Mouse (Mus musculus): ENCODE data around the gene Syde2. TPM values are rescaled to one million over a fixed set of nuclear protein-coding genes. Genes with fewer than 3 reads are reported as not detected.
"Not testable (repeated sequence)": the region's sequence is repeated elsewhere in the genome, so short reads cannot be mapped to it uniquely, and the experiment has no call there.

The Syde2 gene
- polyA plus RNA-seq, 1 experiment = 23.0 TPM

DNA sequence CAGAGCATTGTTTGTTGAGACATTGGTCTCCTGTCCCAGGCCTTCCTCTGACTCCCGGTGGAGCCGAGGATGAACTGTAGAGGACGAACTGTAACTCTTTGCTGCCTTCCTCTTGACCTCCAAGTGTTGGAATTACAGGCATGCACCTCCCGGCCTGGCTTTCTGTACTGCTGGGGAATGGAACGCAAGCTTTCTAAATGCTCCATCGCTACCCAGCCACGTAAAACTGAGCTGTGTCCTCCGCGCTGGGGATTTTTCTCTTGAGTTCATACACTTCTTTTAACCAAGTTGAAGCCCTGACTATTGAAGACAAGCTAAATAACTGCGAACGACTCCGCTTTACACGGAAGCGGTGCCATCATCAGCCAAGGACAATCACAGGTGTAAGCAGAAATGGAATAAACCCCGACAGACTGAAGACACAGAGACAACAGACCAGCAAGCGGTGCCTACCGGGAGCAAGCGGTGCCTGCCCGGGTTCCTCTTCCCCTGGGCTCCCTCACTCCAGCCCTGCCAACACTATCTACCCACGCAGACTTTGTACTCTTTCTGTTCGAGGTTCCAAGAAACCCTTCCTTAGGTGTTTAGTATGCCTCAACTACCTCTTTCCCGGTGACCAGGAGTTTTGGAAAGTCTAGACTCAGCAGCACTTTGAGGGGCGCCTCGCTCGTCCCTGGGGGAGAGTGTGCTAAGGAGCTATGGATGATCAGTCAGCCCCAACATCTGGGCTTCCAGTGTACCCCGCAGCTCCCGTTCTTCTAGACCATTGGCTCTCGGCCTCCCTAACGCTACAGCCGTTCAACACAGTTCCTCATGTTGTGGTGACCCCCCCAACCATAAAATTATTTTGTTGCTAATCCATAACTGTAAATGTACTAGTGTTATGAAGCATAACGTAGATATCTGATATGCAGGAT, 24.3 kb upstream of the Syde2 start:
- H3K9ac ChIP-seq (ENCODE audit: low read depth, poor library complexity, severe bottlenecking) = peak overlapping the region; percentile 23; the same call in 1 of the 2 replicates
- TF ChIP-seq EP300 (IDR thresholded peaks at IDR 0.05; ENCODE audit: insufficient read depth, low read depth, low read length) (peak; percentile 43; the same call in 1 of the 2 replicates), CTCF (IDR thresholded peaks at IDR 0.05; ENCODE audit: low read depth, low read length) (no peak), POLR2A (IDR thresholded peaks at IDR 0.05; ENCODE audit: insufficient read depth, low read length) (no peak)
- peak overlapping the region; percentile 30; the same call in 1 of the 2 replicates for H3K27ac ChIP-seq (ENCODE audit: insufficient read depth, low read length)
- H3K27me3 ChIP-seq (ENCODE audit: control insufficient read depth, insufficient read depth, low read length, poor library complexity, severe bottlenecking) = no peaks in the 10 kb centered on the region
- H3K4me3 ChIP-seq (ENCODE audit: low read depth, low read length) = peak overlapping the region; percentile 34
- H3K4me1 ChIP-seq (ENCODE audit: control insufficient read depth, insufficient read depth, low read length) = no peaks in the 10 kb centered on the region
- H3K9me3 ChIP-seq (replicated peaks; ENCODE audit: control insufficient read depth, insufficient read depth, low read length, poor library complexity, severe bottlenecking) = no peaks in the 10 kb centered on the region
- H3K36me3 ChIP-seq (ENCODE audit: control insufficient read depth, insufficient read depth, low read length, poor library complexity, severe bottlenecking) = no peaks in the 10 kb centered on the region

GRCm38 (mm10) chr3:145964018-145964387, 23.7 kb upstream of the Syde2 start:
- Histone ChIP-seq H3K4me3 (ENCODE audit: low read depth, low read length) (no peak overlapping the region), H3K9ac (ENCODE audit: low read depth, poor library complexity, severe bottlenecking) (no peak overlapping the region), H3K27ac (ENCODE audit: insufficient read depth, low read length) (no peak overlapping the region), H3K9me3 (replicated peaks; ENCODE audit: control insufficient read depth, insufficient read depth, low read length, poor library complexity, severe bottlenecking) (no peaks in the 10 kb centered on the region), H3K36me3 (ENCODE audit: control insufficient read depth, insufficient read depth, low read length, poor library complexity, severe bottlenecking) (no peaks in the 10 kb centered on the region), H3K4me1 (ENCODE audit: control insufficient read depth, insufficient read depth, low read length) (no peaks in the 10 kb centered on the region), H3K27me3 (ENCODE audit: control insufficient read depth, insufficient read depth, low read length, poor library complexity, severe bottlenecking) (no peaks in the 10 kb centered on the region)
- no peak for TF ChIP-seq POLR2A (IDR thresholded peaks at IDR 0.05; ENCODE audit: insufficient read depth, low read length)
- no peak for TF ChIP-seq CTCF (IDR thresholded peaks at IDR 0.05; ENCODE audit: low read depth, low read length)
- TF ChIP-seq EP300 (IDR thresholded peaks at IDR 0.05; ENCODE audit: insufficient read depth, low read depth, low read length) = no peak

- H3K27ac ChIP-seq (ENCODE audit: insufficient read depth, low read length) = 0 out of 2 replicates have a peak overlapping the region, but pooled peaks have one; percentile 7
- H3K36me3 ChIP-seq (ENCODE audit: control insufficient read depth, insufficient read depth, low read length, poor library complexity, severe bottlenecking) = no peaks in the 10 kb centered on the region
- H3K9ac ChIP-seq (ENCODE audit: low read depth, poor library complexity, severe bottlenecking) = no peak overlapping the region
- no peak overlapping the region for H3K4me3 ChIP-seq (ENCODE audit: low read depth, low read length)
- no peaks in the 10 kb centered on the region for H3K27me3 ChIP-seq (ENCODE audit: control insufficient read depth, insufficient read depth, low read length, poor library complexity, severe bottlenecking)
- TF ChIP-seq POLR2A (IDR thresholded peaks at IDR 0.05; ENCODE audit: insufficient read depth, low read length) = no peak
- H3K9me3 ChIP-seq (replicated peaks; ENCODE audit: control insufficient read depth, insufficient read depth, low read length, poor library complexity, severe bottlenecking) = no peaks in the 10 kb centered on the region
- no peaks in the 10 kb centered on the region for H3K4me1 ChIP-seq (ENCODE audit: control insufficient read depth, insufficient read depth, low read length)
Observed at GRCm38 (mm10) chr3:145964473-145964872, 23.2 kb upstream of the Syde2 start.

DNA sequence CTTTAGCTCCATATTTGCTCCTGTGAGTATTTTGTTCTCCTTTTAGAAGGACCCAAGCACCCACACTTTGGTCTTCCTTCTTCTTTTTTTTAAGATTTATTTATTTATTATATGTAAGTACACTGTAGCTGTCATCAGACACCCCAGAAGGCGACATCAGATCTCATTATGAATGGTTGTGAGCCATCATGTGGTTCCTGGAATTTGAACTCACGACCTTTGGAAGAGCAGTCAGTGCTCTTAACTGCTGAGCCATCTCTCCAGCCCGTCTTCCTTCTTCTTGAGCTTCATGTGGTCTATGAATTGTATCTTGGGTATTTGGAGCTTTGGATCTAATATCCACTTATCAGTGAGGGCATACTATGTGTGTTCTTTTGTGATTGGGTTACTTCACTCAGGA, 22.1 kb upstream of the Syde2 start:
- H3K4me3 ChIP-seq (ENCODE audit: low read depth, low read length); H3K4me1 ChIP-seq (ENCODE audit: control insufficient read depth, insufficient read depth, low read length); H3K9me3 ChIP-seq (replicated peaks; ENCODE audit: control insufficient read depth, insufficient read depth, low read length, poor library complexity, severe bottlenecking); H3K36me3 ChIP-seq (ENCODE audit: control insufficient read depth, insufficient read depth, low read length, poor library complexity, severe bottlenecking); H3K9ac ChIP-seq (ENCODE audit: low read depth, poor library complexity, severe bottlenecking); H3K27ac ChIP-seq (ENCODE audit: insufficient read depth, low read length); H3K27me3 ChIP-seq (ENCODE audit: control insufficient read depth, insufficient read depth, low read length, poor library complexity, severe bottlenecking): not testable (repeated sequence)

GRCm38 (mm10) chr3:145966806-145967205, 20.9 kb upstream of the Syde2 start:
- Histone ChIP-seq H3K4me1 (ENCODE audit: control insufficient read depth, insufficient read depth, low read length) (no peaks in the 10 kb centered on the region), H3K36me3 (ENCODE audit: control insufficient read depth, insufficient read depth, low read length, poor library complexity, severe bottlenecking) (no peaks in the 10 kb centered on the region), H3K27me3 (ENCODE audit: control insufficient read depth, insufficient read depth, low read length, poor library complexity, severe bottlenecking) (no peaks in the 10 kb centered on the region), H3K9me3 (replicated peaks; ENCODE audit: control insufficient read depth, insufficient read depth, low read length, poor library complexity, severe bottlenecking) (no peaks in the 10 kb centered on the region), H3K27ac (ENCODE audit: insufficient read depth, low read length) (no peak overlapping the region), H3K4me3 (ENCODE audit: low read depth, low read length) (no peak overlapping the region), H3K9ac (ENCODE audit: low read depth, poor library complexity, severe bottlenecking) (no peak overlapping the region)
- no peak for TF ChIP-seq CTCF (IDR thresholded peaks at IDR 0.05; ENCODE audit: low read depth, low read length)
- TF ChIP-seq POLR2A (IDR thresholded peaks at IDR 0.05; ENCODE audit: insufficient read depth, low read length) = no peak
- no peak for TF ChIP-seq EP300 (IDR thresholded peaks at IDR 0.05; ENCODE audit: insufficient read depth, low read depth, low read length)

GRCm38 (mm10) chr3:145969031-145969501, 18.6 kb upstream of the Syde2 start:
- TF ChIP-seq CTCF (IDR thresholded peaks at IDR 0.05; ENCODE audit: low read depth, low read length) = no peak
- TF ChIP-seq EP300 (IDR thresholded peaks at IDR 0.05; ENCODE audit: insufficient read depth, low read depth, low read length) = peak; percentile 47; the same call in 1 of the 2 replicates
- no peak for TF ChIP-seq POLR2A (IDR thresholded peaks at IDR 0.05; ENCODE audit: insufficient read depth, low read length)
- H3K4me1 ChIP-seq (ENCODE audit: control insufficient read depth, insufficient read depth, low read length) = no peaks in the 10 kb centered on the region
- H3K4me3 ChIP-seq (ENCODE audit: low read depth, low read length) = 0 out of 2 replicates have a peak overlapping the region, but pooled peaks have one; percentile 0
- H3K9ac ChIP-seq (ENCODE audit: low read depth, poor library complexity, severe bottlenecking) = peak overlapping the region; percentile 4; the same call in 1 of the 2 replicates
- H3K9me3 ChIP-seq (replicated peaks; ENCODE audit: control insufficient read depth, insufficient read depth, low read length, poor library complexity, severe bottlenecking) = no peaks in the 10 kb centered on the region
- H3K27ac ChIP-seq (ENCODE audit: insufficient read depth, low read length) = peak overlapping the region; percentile 42; the same call in 1 of the 2 replicates
- H3K27me3 ChIP-seq (ENCODE audit: control insufficient read depth, insufficient read depth, low read length, poor library complexity, severe bottlenecking) = no peaks in the 10 kb centered on the region
- H3K36me3 ChIP-seq (ENCODE audit: control insufficient read depth, insufficient read depth, low read length, poor library complexity, severe bottlenecking) = no peaks in the 10 kb centered on the region

Measured in ES-Bruce4 (cell line).